Mouse (Mus musculus) layer of hippocampus, postnatal 14 days (tissue): Measurements from ENCODE around the gene Rev1. TPM values are rescaled to one million over a fixed set of nuclear protein-coding genes. Genes with fewer than 3 reads are reported as not detected.

Experiments
- DNase-seq, 2 experiments: peaks; one replicate each; pipeline ENCODE4 v3.0.0; 2021 to 2022; ENCODE audit warnings: low spot score in 2 of 2, mixed read lengths in 1 of 2
- long read RNA-seq, 2 experiments: library from polyadenylated mRNA; stranded (forward); transcript quantifications; one replicate each; pipeline ENCODE4 v2.0.0; 2021
- total RNA-seq, 2 experiments: library from RNA; stranded (reverse); gene quantifications; 2 replicates each; pipeline ENCODE4 v1.2.3; 2021

Rev1 gene
- total RNA-seq = 10 to 100 TPM; 33.0 to 36.4 TPM
- long read RNA-seq, experiment 1, full-length matches to known transcripts = 2 of 19 reads
- long read RNA-seq, experiment 1, partial matches to known transcripts = 6 of 19 reads
- long read RNA-seq, experiment 1, other reads (novel, unspliced or antisense) = 11 of 19 reads
- long read RNA-seq, experiment 2, full-length matches to known transcripts = 7 of 24 reads
- long read RNA-seq, experiment 2, partial matches to known transcripts = 4 of 24 reads
- long read RNA-seq, experiment 2, other reads (novel, unspliced or antisense) = 13 of 24 reads

GRCm38 (mm10) chr1:38129501-38130267 lies at the start of gene Rev1:
TSS of gene Rev1 (minus strand) at chr1:38129801.
- peak; percentile 94 to 96 for DNase-seq

- no peak for DNase-seq
Measured at GRCm38 (mm10) chr1:38178929-38179328, 49.3 kb upstream of the Rev1 start.

GRCm38 (mm10) chr1:38176077-38176476 lies 46.5 kb upstream of the Rev1 start:
- no peak for DNase-seq

GRCm38 (mm10) chr1:38171874-38172273 lies 42.3 kb upstream of the Rev1 start:
- no peak for DNase-seq

- no peak for DNase-seq
Measured at GRCm38 (mm10) chr1:38165696-38166095, 36.1 kb upstream of the Rev1 start.

GRCm38 (mm10) chr1:38150086-38150485 lies 20.5 kb upstream of the Rev1 start:
- no peak for DNase-seq

GRCm38 (mm10) chr1:38146008-38146407 lies 16.4 kb upstream of the Rev1 start:
- no peak for DNase-seq

- no peak for DNase-seq
Measured at GRCm38 (mm10) chr1:38141371-38141770, 11.8 kb upstream of the Rev1 start.

- DNase-seq = no peak
Measured at GRCm38 (mm10) chr1:38140911-38141310, 11.3 kb upstream of the Rev1 start.

GRCm38 (mm10) chr1:38139396-38139795 lies 9.8 kb upstream of the Rev1 start:
- DNase-seq = no peak

- no peak for DNase-seq
Measured at GRCm38 (mm10) chr1:38132942-38133341, 3.3 kb upstream of the Rev1 start.

GRCm38 (mm10) chr1:38130715-38131483 lies 1.3 kb upstream of the Rev1 start:
- no peak for DNase-seq

GRCm38 (mm10) chr1:38128919-38129436 lies 623 bp downstream of the Rev1 start:
- DNase-seq = peak; percentile 41 to 43

- no peak for DNase-seq
Measured at GRCm38 (mm10) chr1:38127036-38127435, 2.6 kb downstream of the Rev1 start.

GRCm38 (mm10) chr1:38126426-38126825 lies 3.2 kb downstream of the Rev1 start:
- no peak for DNase-seq

GRCm38 (mm10) chr1:38124261-38124660 lies 5.3 kb downstream of the Rev1 start:
- no peak for DNase-seq

GRCm38 (mm10) chr1:38120877-38121276 lies 8.7 kb downstream of the Rev1 start:
- no peak for DNase-seq

- no peak for DNase-seq
Measured at GRCm38 (mm10) chr1:38118624-38119023, 11.0 kb downstream of the Rev1 start.

GRCm38 (mm10) chr1:38109786-38110185 lies 19.8 kb downstream of the Rev1 start:
- DNase-seq = no peak

- DNase-seq = no peak
Measured at GRCm38 (mm10) chr1:38103813-38104212, 25.8 kb downstream of the Rev1 start.

- DNase-seq = no peak
Measured at GRCm38 (mm10) chr1:38103214-38103613, 26.4 kb downstream of the Rev1 start.

GRCm38 (mm10) chr1:38081316-38081715 lies 48.3 kb downstream of the Rev1 start:
- no peak for DNase-seq
